Mouse (Mus musculus): Measurements from ENCODE around the gene Acox3.
A peak's percentile ranks its signal among the peaks of the same experiment; 100 is the strongest.

The Acox3 gene

GRCm38 (mm10) chr5:35582445-35583220 is at the start of gene Acox3:
Acox3 (plus strand) TSS chr5:35583040.
- DNase-seq (ENCODE audit: low spot score in 2 of 2) = peak; percentile 92 to 93

DNA sequence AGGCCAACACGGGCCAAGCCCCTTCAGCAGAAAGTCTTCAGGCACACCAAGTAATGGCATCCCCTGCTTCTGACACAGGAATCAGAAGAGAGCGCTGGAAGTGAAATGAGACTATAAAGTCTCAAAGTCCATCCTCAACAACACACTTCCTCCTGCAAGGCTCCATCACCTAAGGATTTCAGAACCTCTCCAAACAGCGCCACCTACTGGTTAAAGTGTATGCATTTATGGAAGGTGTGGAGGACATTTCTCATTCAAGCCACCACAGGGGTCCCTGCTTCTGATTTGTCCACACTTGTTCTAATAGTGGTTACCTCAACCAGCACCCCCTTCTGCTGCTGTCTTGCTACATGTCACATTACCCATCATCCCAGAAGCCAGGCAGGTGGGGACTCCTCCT is 46.6 kb upstream of the Acox3 start:
- DNase-seq (ENCODE audit: low spot score in 2 of 2) = no peak

- DNase-seq (ENCODE audit: low spot score in 2 of 2) = no peak
Observed at GRCm38 (mm10) chr5:35537474-35537873, 45.4 kb upstream of the Acox3 start.

DNA sequence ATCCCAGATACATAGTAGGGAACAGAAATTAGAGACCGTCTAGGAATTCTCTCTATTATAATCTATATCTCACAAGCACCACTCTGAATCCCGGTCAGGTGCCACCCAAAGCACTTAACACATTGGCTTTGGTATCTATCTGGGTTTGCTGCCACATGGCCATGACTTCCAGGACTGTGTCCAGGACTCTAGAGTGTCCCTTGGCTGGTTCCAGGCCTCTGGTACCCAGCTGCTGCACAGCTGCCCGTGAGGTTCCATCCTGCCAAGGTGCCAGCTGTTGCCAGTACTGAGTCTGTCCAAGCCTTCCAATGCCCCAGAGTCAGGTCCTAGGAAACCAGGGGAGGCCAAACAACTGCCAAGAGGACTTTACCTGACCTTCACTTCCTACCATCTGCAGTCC is 44.8 kb upstream of the Acox3 start:
- no peak for DNase-seq (ENCODE audit: low spot score in 2 of 2)

DNA sequence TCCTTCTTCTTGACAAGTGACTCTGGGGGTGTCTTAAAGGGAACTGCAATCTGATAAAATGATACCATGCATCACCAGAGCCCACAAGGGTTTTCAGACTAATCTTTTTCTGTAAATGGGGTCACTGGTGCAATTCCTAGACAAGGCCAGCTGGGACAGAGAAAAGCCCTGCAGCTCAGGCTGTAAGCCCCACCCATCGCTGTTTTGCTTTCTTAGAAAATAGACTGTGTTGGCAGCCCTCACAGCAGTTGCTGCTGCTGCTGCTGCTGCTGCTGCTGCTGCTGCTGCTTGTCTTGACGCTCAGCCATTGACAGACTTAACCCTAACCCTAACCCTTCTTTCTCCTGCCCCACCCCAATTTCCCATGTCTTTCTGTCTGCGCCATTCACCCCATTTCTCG is 43.3 kb upstream of the Acox3 start:
- DNase-seq (ENCODE audit: low spot score in 2 of 2) = no peak

DNA sequence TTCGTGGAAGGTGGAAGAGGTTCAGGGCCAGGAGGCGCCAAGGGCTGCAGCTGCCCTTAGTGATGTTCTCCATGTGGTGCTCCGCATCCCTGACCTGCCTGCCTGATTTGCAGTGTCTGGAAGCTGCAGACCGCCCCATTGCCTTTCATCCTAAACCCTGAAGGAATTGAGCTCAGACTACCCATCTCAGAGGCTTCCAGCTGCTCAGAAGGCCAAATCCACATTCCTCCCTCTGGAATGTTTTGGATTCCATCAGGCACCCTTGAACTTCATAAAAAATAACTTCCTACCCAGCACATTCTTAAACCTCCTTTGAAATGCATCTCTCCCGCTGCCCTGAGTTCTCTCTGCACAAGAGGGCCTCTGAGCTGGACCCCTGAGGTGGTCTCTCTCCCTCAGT is 42.3 kb upstream of the Acox3 start:
- DNase-seq (ENCODE audit: low spot score in 2 of 2) = no peak

GRCm38 (mm10) chr5:35541059-35541790 is 41.6 kb upstream of the Acox3 start:
- DNase-seq (ENCODE audit: low spot score in 2 of 2) = no peak

DNA sequence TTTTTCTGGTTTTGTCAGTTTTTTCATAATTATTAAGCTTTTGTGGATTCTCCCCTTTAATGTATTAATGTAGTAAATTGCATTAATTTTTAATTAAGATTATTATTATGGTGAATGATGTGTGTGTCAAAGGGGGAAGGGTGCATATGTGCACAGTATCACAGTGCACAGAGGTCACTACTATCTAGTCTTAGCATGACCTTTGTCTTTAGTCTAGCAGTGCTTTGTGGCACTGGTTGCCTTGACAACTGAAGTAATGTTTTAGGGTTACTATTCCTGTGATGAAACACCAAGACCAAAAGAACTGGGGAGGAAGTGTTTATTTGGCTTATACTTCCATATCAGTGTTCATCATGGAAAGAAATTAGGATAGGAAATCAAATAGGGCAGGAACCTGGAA is 36.7 kb upstream of the Acox3 start:
- no peak for DNase-seq (ENCODE audit: low spot score in 2 of 2)

GRCm38 (mm10) chr5:35551855-35552837 is 30.7 kb upstream of the Acox3 start:
- no peak for DNase-seq (ENCODE audit: low spot score in 2 of 2)

DNA sequence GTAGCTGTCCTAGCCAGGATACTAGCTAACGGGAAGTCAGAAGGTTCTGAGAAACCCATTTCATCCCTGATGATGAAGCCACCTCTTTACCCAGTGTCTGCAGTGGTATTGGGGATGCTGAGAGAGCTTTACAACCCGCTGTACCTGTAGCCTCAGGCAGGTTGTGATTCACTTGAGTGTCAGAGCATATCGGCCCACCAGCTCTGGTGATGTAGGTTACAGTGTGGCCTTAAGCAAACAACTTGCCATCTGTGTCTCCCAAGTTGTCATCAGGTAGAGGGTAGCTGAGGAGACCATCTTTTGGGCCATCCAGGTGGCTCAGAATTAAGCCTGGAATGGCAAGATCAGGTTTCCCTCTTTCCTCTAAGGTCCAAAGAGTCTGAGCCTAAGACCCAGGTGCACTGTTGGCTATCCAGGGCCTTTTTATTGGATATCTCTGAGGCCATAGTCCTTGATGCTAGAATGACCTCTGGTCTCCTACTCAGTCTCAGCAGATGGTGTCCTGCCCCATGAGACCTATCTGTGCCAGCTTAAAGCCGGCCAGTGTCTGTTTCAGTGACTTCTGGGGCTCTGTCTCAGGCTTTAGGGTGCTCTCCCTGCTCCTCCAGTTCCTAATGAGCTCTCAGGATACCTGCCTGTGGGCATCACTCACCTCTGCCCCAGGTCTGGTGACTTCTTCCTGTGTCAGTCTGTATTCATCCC is 29.9 kb upstream of the Acox3 start:
- no peak for DNase-seq (ENCODE audit: low spot score in 2 of 2)

GRCm38 (mm10) chr5:35556393-35556792 is 26.4 kb upstream of the Acox3 start:
- no peak for DNase-seq (ENCODE audit: low spot score in 2 of 2)

GRCm38 (mm10) chr5:35557946-35558621 is 24.8 kb upstream of the Acox3 start:
- DNase-seq (ENCODE audit: low spot score in 2 of 2) = no peak

DNA sequence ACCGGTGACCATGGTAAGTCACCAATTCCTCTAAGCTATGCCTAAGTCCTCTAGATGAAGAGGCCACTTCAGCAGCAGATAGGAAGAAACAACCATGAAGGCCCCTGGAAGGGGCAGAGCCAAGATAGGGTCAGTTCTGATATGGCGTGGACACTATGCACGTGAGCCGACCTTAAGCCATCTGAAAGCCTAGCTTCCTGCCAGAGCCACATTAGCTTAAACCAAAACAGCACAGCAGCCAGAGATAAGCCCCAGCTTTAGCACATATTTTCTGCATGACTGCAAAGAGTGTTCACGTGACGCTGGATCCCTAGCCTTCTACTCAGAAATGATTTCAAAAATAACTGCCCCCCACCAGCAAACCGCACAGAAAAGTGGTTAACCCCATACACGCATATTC is 23.4 kb upstream of the Acox3 start:
- no peak for DNase-seq (ENCODE audit: low spot score in 2 of 2)

DNA sequence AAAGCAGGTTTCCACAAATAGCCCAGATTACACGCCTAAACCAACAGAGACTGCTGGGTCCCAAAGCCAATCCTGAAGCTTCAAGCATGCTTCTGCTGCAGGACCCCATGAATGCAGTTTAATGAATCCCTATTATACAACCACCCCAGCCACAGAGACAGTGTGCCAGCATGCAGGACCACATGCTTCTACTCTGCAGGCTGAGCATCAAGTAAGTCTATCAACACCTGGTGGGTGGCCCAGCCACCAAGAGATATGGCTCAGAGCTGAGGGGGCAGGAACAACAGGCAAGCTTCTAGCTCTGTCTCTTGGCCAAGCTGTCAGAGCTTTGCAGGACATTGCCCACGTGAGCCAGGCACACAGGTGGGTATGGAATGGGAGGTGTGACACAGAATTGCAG is 20.2 kb upstream of the Acox3 start:
- DNase-seq (ENCODE audit: low spot score in 2 of 2) = no peak

- peak in 1 of 2 experiments; percentile 52 for DNase-seq (ENCODE audit: low spot score in 2 of 2)
Observed at GRCm38 (mm10) chr5:35563449-35563848, 19.4 kb upstream of the Acox3 start.

DNA sequence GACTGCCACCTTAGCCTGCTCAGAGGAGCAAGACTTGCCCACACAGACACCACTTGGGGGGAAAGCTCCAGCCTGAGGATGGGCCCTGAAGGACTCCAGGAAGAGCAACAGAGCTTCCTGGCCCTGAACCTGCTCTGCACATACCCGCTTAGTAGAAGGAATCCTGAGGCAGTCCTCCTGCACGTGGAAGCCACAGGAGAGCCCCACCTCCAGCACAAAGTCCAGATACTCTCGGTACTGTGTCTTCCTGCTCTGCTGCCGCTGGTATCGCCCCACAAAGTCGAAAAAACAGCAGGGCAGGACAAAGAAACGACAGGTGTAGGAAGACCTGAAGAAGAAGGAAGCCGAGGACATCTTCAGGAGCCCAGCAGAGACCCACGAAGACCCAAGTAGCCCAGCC is 17.6 kb upstream of the Acox3 start:
- no peak for DNase-seq (ENCODE audit: low spot score in 2 of 2)

DNA sequence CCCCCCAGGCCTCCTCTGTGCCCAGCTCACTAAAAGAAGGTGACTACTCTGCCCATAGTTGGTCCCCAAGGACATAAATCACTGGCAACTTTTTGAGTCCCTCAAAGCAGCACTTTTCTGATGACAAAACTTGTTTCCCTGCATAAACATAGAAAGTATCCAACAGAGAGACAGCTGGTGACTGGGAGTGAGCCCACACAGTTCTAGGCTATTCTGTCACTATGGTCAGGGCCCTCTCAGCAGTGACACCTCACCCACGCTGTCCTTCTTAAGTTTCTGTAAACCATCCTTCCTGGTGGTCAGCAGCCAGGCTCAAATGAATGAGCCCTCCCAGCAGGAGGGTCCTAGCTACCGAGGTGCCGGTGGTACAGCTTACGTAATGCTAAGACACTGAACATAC is 16.2 kb upstream of the Acox3 start:
- DNase-seq (ENCODE audit: low spot score in 2 of 2) = no peak

- no peak for DNase-seq (ENCODE audit: low spot score in 2 of 2)
Observed at GRCm38 (mm10) chr5:35571546-35571945, 11.3 kb upstream of the Acox3 start.

DNA sequence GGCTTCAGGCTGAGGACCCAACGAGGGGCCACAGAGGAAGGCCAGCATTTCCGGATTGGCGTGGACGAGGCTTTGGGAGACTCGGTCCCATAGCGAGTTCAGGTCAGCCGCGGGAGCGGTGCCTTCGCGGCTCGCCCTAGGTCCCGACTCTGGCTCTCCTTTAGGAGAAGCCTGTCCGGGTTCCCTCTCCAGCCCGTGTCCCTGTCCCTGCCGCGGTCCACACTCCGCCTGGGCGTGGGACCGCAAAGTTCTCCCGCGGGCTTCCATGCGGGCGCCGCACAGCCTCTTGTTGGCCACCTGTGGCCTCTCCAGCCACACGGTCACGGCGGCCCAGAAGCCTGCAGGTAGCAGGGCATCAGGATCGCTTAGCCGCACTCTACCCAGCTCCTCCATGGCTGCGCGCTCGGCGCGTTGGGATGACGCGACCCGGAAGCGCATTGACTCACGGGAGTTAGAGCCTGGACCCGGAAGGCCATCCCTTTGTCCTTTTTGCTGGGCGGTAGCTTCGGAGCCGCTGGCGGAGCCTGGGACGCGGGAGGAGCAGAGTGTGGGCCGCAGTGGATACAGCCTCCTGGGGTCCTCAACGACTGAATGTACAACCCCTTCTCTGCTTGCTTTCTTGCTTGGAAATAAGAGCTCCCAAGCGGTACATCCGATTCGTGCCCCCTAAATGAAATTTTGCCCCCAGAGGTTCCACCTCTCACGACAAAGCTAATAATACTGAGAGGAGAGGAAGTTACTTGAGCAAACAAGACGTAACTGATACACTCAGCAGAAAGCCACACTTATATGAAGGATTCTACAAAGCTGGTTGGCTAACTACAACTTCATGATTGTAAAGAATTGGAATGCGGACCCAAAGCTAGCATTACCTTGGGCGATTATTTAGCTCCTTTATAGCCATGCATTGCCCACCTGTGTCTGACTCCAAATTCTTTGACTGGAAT is 7.9 kb upstream of the Acox3 start, which contains the start of gene Trmt44:
Trmt44 (minus strand) TSS at position 418 of the 947 bp plus-strand sequence.
- DNase-seq (ENCODE audit: low spot score in 2 of 2) = peak; percentile 80 to 84
